Mouse (Mus musculus) myocyte (in vitro differentiated cells): ENCODE measurements around the gene Akt1s1.

Source experiments
- MAX ChIP-seq: IDR thresholded peaks from one replicate; pipeline ENCODE4 v1.6.1; 2011; ENCODE audit warnings: low read depth, mild to moderate bottlenecking, control low read depth
- MYOG ChIP-seq, 3 experiments: IDR thresholded peaks; one replicate each; pipeline ENCODE4 v1.6.1; 2011; ENCODE audit warnings: control low read depth in 2 of 3, low read depth in 2 of 3, mild to moderate bottlenecking in 2 of 3; ENCODE audit not compliant: insufficient read length in 2 of 3, control insufficient read depth in 1 of 3, insufficient read depth in 1 of 3
- POLR2A ChIP-seq: IDR thresholded peaks from one replicate; pipeline ENCODE4 v1.6.1; 2011; ENCODE audit warnings: low read depth, mild to moderate bottlenecking, control low read depth, moderate library complexity; ENCODE audit not compliant: insufficient read length
- POLR2AphosphoS2 ChIP-seq: IDR thresholded peaks from one replicate; pipeline ENCODE4 v1.6.1; 2011; ENCODE audit warnings: low read depth, control low read depth; ENCODE audit not compliant: insufficient read length
- REST ChIP-seq: IDR thresholded peaks from one replicate; pipeline ENCODE4 v1.6.1; 2011; ENCODE audit warnings: mild to moderate bottlenecking, control low read depth, moderate library complexity; ENCODE audit not compliant: insufficient read depth, insufficient read length
- TCF12 ChIP-seq: IDR thresholded peaks from one replicate; pipeline ENCODE4 v1.6.1; 2011; ENCODE audit warnings: mild to moderate bottlenecking, control low read depth; ENCODE audit not compliant: poor library complexity, insufficient read depth, severe bottlenecking
- USF1 ChIP-seq: IDR thresholded peaks from one replicate; pipeline ENCODE4 v1.6.1; 2011; ENCODE audit warnings: low read depth, mild to moderate bottlenecking, control low read depth, moderate library complexity

- TF ChIP-seq POLR2A (no peak), TCF12 (no peak), USF1 (no peak), MAX (no peak), POLR2AphosphoS2 (peak; percentile 56), MYOG (IDR thresholded peaks at IDR 0.05; ENCODE audit: control insufficient read depth in 1 of 3, insufficient read depth in 1 of 3, insufficient read length in 2 of 3, low read depth in 2 of 3) (no peak), REST (no peak)
Observed at GRCm38 (mm10) chr7:44860576-44861428, 12.0 kb downstream of the Akt1s1 start.
